Mouse (Mus musculus): ENCODE measurements around the gene Mpp1.

The Mpp1 gene

GRCm38 (mm10) chrX:75083982-75084773, 46.6 kb downstream of the Mpp1 start:
- DNase-seq = peak; percentile 6

GRCm38 (mm10) chrX:75082351-75082750, 48.5 kb downstream of the Mpp1 start:
- peak; percentile 21 for DNase-seq

All from lung, postnatal 36 days (tissue).